In the genomic region with DNA sequence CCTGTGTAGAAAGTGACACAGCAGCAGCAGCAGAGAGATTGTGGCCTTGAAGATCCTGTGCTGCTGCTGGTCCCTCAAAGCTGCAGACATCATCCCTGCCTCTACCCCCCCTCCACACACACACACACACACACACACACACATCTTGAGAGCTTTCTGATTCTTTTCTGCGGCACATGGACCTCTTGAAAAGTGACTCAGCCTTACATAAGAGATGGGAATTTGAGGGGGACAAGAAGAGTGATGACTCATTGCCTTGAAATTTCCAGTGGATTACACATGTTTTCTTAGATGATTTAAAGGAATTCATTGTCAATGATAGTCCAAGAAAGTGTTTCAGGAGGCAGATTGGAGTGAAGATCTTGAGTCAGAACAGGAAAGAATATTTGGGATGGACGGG, we compare ENCODE assay signal across 18 mouse cellular contexts. TPM values are rescaled to one million over a fixed set of nuclear protein-coding genes. Genes with fewer than 3 reads are reported as not detected.
DNase-seq lines count a peak whose midpoint lies in the region; ATAC-seq lines count a peak whose summit lies in the region.
"Had no signal": no experiment of that assay in that cellular context is flagged by ENCODE, and none has a peak within 500 bp of the region (broad histone marks: within the 10 kb centered on the region; RNA-seq: fewer than 3 reads in every experiment).

No protein-coding gene starts in this region.

- H3K27me3 ChIP-seq in heart, embryonic 10.5 days (ENCODE audit: insufficient read depth, poor library complexity, severe bottlenecking) = no peaks in the 10 kb centered on the region
- no peaks in the 10 kb centered on the region for H3K27me3 ChIP-seq in embryonic facial prominence, embryonic 10.5 days (replicated peaks; ENCODE audit: low read depth, poor library complexity, severe bottlenecking)
- H3K27me3 ChIP-seq in midbrain, embryonic 16.5 days (ENCODE audit: control insufficient read depth, insufficient read depth, low read depth, low read length) = no peaks in the 10 kb centered on the region
- no peaks in the 10 kb centered on the region for H3K27me3 ChIP-seq in midbrain, embryonic 13.5 days
- H3K27me3 ChIP-seq: embryonic facial prominence, embryonic 13.5 days had no signal

- H3K4me3 ChIP-seq in heart, embryonic 10.5 days = no peak overlapping the region
- no peak overlapping the region for H3K4me3 ChIP-seq in embryonic facial prominence, embryonic 10.5 days
- no peak overlapping the region for H3K4me3 ChIP-seq in midbrain, embryonic 16.5 days (ENCODE audit: low read depth, low read length)
- H3K4me3 ChIP-seq in midbrain, embryonic 13.5 days (replicated peaks) = no peak overlapping the region
- H3K4me3 ChIP-seq: embryonic facial prominence, embryonic 13.5 days; heart, adult 2 months; hindbrain, embryonic 10.5 days had no signal

- no peaks in the 10 kb centered on the region for H3K9me3 ChIP-seq in heart, embryonic 10.5 days
- no peaks in the 10 kb centered on the region for H3K9me3 ChIP-seq in embryonic facial prominence, embryonic 10.5 days
- no peaks in the 10 kb centered on the region for H3K9me3 ChIP-seq in midbrain, embryonic 16.5 days (replicated peaks; ENCODE audit: control insufficient read depth, low read length, poor library complexity, severe bottlenecking)
- H3K9me3 ChIP-seq in midbrain, embryonic 13.5 days = no peaks in the 10 kb centered on the region
- H3K9me3 ChIP-seq: embryonic facial prominence, embryonic 13.5 days; hindbrain, embryonic 10.5 days had no signal

- no peaks in the 10 kb centered on the region for H3K36me3 ChIP-seq in heart, embryonic 10.5 days
- no peaks in the 10 kb centered on the region for H3K36me3 ChIP-seq in embryonic facial prominence, embryonic 10.5 days (replicated peaks)
- no peaks in the 10 kb centered on the region for H3K36me3 ChIP-seq in midbrain, embryonic 16.5 days (ENCODE audit: control insufficient read depth, insufficient read depth, low read length)
- H3K36me3 ChIP-seq in midbrain, embryonic 13.5 days = no peaks in the 10 kb centered on the region
- H3K36me3 ChIP-seq: embryonic facial prominence, embryonic 13.5 days; hindbrain, embryonic 10.5 days had no signal

- no peak overlapping the region for H3K4me2 ChIP-seq in midbrain, embryonic 16.5 days (ENCODE audit: low read length)
- no peak overlapping the region for H3K4me2 ChIP-seq in midbrain, embryonic 13.5 days (replicated peaks)
- H3K4me2 ChIP-seq: embryonic facial prominence, embryonic 13.5 days had no signal

- no peak for ATAC-seq in midbrain, embryonic 16.5 days
- ATAC-seq in midbrain, embryonic 13.5 days = no peak
- ATAC-seq: activated CD4-positive, CD25-positive, alpha-beta regulatory T cell, adult 4 months; CD4-positive, CD25-positive, alpha-beta regulatory T cell, adult 4 months; inflammation-experienced regulatory T-cells, adult 6 months had no signal

- DNase-seq in heart, adult 11 months = peak; percentile 95
- no peak for DNase-seq in heart, embryonic 10.5 days (ENCODE audit: low spot score)
- DNase-seq in lung, postnatal 25 days (ENCODE audit: low spot score) = peak; percentile 48
- no peak for DNase-seq in lung, postnatal 10 days
- DNase-seq in 416B (ENCODE audit: low read depth) = peak; percentile 63
- DNase-seq in embryonic facial prominence, embryonic 10.5 days (ENCODE audit: low spot score) = no peak
- DNase-seq: cerebellum, adult 11 months; cerebellum, postnatal 36 days; layer of hippocampus, postnatal 36 days; thymus, postnatal 14 days had no signal

- H3K27ac ChIP-seq in heart, embryonic 10.5 days = no peak overlapping the region
- 0 out of 2 replicates have a peak overlapping the region, but pooled peaks have one; percentile 26 for H3K27ac ChIP-seq in embryonic facial prominence, embryonic 10.5 days (replicated peaks)
- no peak overlapping the region for H3K27ac ChIP-seq in midbrain, embryonic 16.5 days (ENCODE audit: low read length)
- no peak overlapping the region for H3K27ac ChIP-seq in midbrain, embryonic 13.5 days
- H3K27ac ChIP-seq: embryonic facial prominence, embryonic 13.5 days; heart, adult 2 months; hindbrain, embryonic 10.5 days had no signal

- H3K9ac ChIP-seq in midbrain, embryonic 16.5 days (ENCODE audit: low read depth, low read length) = no peak overlapping the region
- H3K9ac ChIP-seq in midbrain, embryonic 13.5 days (replicated peaks) = no peak overlapping the region
- H3K9ac ChIP-seq: embryonic facial prominence, embryonic 13.5 days had no signal

- WGBS in heart, embryonic 10.5 days = 62% methylated on average over 2 of the region's 2 CpGs
- 75% methylated on average over 2 of the region's 2 CpGs for WGBS in embryonic facial prominence, embryonic 10.5 days
- 80% methylated on average over 2 of the region's 2 CpGs for WGBS in midbrain, embryonic 16.5 days
- WGBS in midbrain, embryonic 13.5 days = 77% methylated on average over 2 of the region's 2 CpGs

- H3K4me1 ChIP-seq in heart, embryonic 10.5 days = peaks cover 25% of the 10 kb centered on the region
- H3K4me1 ChIP-seq in embryonic facial prominence, embryonic 10.5 days = peaks cover 25% of the 10 kb centered on the region
- peaks cover 5% of the 10 kb centered on the region for H3K4me1 ChIP-seq in midbrain, embryonic 16.5 days (ENCODE audit: control insufficient read depth, insufficient read depth, low read length)
- H3K4me1 ChIP-seq in midbrain, embryonic 13.5 days (replicated peaks) = peaks cover 14% of the 10 kb centered on the region

RNA-seq across cellular contexts. Expression of gene Mcfd2, which starts 58.9 kb away (rescaled TPM):
- polyA plus RNA-seq in heart, embryonic 10.5 days (2016; fragmentation: Nextera tagmentation; extraction: Ambion mirVana) = 77.8 and 82.7 TPM in 2 replicates
- polyA plus RNA-seq in embryonic facial prominence, embryonic 10.5 days (2016; fragmentation: Nextera tagmentation; extraction: Ambion mirVana) = 75.2 and 81.8 TPM in 2 replicates
- polyA plus RNA-seq in midbrain, embryonic 16.5 days (2015; fragmentation: Nextera tagmentation; extraction: Ambion mirVana) = 44.6 and 48.1 TPM in 2 replicates
- polyA plus RNA-seq in midbrain, embryonic 13.5 days (2015; fragmentation: Nextera tagmentation; extraction: Ambion mirVana) = 52.6 and 54.7 TPM in 2 replicates

Comparison
In these comparisons a context has a peak if more than half of its experiments do, and no peak if none do; other contexts are left out.
1. DNase-seq: peak in heart, adult 11 months (single experiment), lung, postnatal 25 days (single experiment) and 416B (single experiment); none in heart, embryonic 10.5 days (single experiment), lung, postnatal 10 days (single experiment) and embryonic facial prominence, embryonic 10.5 days (single experiment).